Mouse (Mus musculus): ENCODE data around the gene Wasf3. TPM values are rescaled to one million over a fixed set of nuclear protein-coding genes. Genes with fewer than 3 reads are reported as not detected.

Wasf3 gene
- polyA plus RNA-seq, 2 experiments, result 1.4 to 10.8 TPM

DNA sequence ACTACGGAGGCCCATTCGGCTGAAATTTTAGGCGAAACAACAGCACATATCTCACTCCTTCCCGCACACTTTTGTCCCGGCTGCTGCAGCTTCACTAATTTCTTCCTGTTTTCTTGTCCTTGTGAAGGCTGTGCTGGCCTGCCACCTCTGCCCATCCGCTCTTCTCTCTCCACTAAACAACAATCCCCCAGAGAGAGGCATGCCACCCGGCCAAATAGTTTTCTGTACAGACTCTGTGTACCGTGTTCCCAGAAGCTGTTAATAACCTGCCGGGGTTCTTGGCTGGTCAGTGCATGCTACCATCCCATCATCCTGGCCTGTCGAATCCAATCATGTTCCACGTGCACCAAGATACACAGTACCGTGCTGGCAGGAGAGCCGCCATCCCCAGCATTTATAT is 15.8 kb upstream of the Wasf3 start:
- H3K4me2 ChIP-seq (replicated peaks; ENCODE audit: low read depth, low read length, severe bottlenecking), result no peak overlapping the region
- H3K27ac ChIP-seq (replicated peaks; ENCODE audit: low read depth, low read length), result no peak overlapping the region
- no peaks in the 10 kb centered on the region for H3K27me3 ChIP-seq (ENCODE audit: control insufficient read depth, insufficient read depth, low read length)
- TF ChIP-seq POLR2A (IDR thresholded peaks at IDR 0.05; ENCODE audit: borderline replicate concordance, extremely low read depth, insufficient read depth, insufficient read length), result no peak
- 83% methylated on average over 13 of the region's 13 CpGs for WGBS
- ATAC-seq (ENCODE audit: low FRiP score, low read depth) (no peak), DNase-seq (ENCODE audit: low spot score) (no peak)
- no peaks in the 10 kb centered on the region for H3K36me3 ChIP-seq (ENCODE audit: control insufficient read depth, insufficient read depth, low read length)
- no peaks in the 10 kb centered on the region for H3K4me1 ChIP-seq (ENCODE audit: control insufficient read depth, insufficient read depth, low read length)
- no peak overlapping the region for H3K4me3 ChIP-seq (replicated peaks; ENCODE audit: low read length)
- no peak overlapping the region for H3K9ac ChIP-seq (ENCODE audit: low read depth, low read length, severe bottlenecking)
- no peaks in the 10 kb centered on the region for H3K9me3 ChIP-seq (ENCODE audit: control insufficient read depth, low read length)

- no peak for TF ChIP-seq POLR2A (IDR thresholded peaks at IDR 0.05; ENCODE audit: borderline replicate concordance, extremely low read depth, insufficient read depth, insufficient read length)
- Histone ChIP-seq H3K4me3 (replicated peaks; ENCODE audit: low read length) (no peak overlapping the region), H3K4me1 (ENCODE audit: control insufficient read depth, insufficient read depth, low read length) (no peaks in the 10 kb centered on the region), H3K27me3 (ENCODE audit: control insufficient read depth, insufficient read depth, low read length) (no peaks in the 10 kb centered on the region), H3K4me2 (replicated peaks; ENCODE audit: low read depth, low read length, severe bottlenecking) (no peak overlapping the region), H3K9ac (ENCODE audit: low read depth, low read length, severe bottlenecking) (no peak overlapping the region), H3K9me3 (ENCODE audit: control insufficient read depth, low read length) (no peaks in the 10 kb centered on the region), H3K36me3 (ENCODE audit: control insufficient read depth, insufficient read depth, low read length) (no peaks in the 10 kb centered on the region), H3K27ac (replicated peaks; ENCODE audit: low read depth, low read length) (no peak overlapping the region)
- ATAC-seq (ENCODE audit: low FRiP score, low read depth) (no peak), DNase-seq (ENCODE audit: low spot score) (no peak)
- 86% methylated on average over 8 of the region's 8 CpGs for WGBS
Observed at GRCm38 (mm10) chr5:146370794-146371193, 14.0 kb upstream of the Wasf3 start.

DNA sequence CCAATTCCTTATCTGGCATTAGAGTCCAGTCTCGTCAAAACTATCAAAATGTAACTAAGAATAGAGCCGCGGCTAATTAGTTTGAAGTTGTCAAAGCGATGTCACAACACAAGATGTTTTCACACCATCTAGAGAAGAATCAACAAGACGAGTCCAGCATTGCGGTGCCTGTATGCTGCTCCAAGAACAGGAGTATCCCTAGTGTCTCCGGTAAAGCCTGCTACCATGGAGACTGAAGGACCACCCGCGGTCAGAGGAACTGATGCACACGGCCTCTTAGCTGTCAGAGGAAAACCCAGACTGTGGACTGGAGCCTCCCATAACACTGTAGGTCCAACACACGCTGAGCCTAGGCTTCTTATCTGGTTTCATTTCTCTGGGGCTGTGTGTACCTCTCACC is 11.5 kb upstream of the Wasf3 start:
- TF ChIP-seq POLR2A (IDR thresholded peaks at IDR 0.05; ENCODE audit: borderline replicate concordance, extremely low read depth, insufficient read depth, insufficient read length), result no peak
- H3K9me3 ChIP-seq (ENCODE audit: control insufficient read depth, low read length), result no peaks in the 10 kb centered on the region
- no peak overlapping the region for H3K4me2 ChIP-seq (replicated peaks; ENCODE audit: low read depth, low read length, severe bottlenecking)
- H3K27me3 ChIP-seq (ENCODE audit: control insufficient read depth, insufficient read depth, low read length), result no peaks in the 10 kb centered on the region
- no peaks in the 10 kb centered on the region for H3K36me3 ChIP-seq (ENCODE audit: control insufficient read depth, insufficient read depth, low read length)
- H3K4me1 ChIP-seq (ENCODE audit: control insufficient read depth, insufficient read depth, low read length), result no peaks in the 10 kb centered on the region
- DNase-seq (ENCODE audit: low spot score) (no peak), ATAC-seq (ENCODE audit: low FRiP score, low read depth) (no peak)
- H3K9ac ChIP-seq (ENCODE audit: low read depth, low read length, severe bottlenecking), result no peak overlapping the region
- no peak overlapping the region for H3K27ac ChIP-seq (replicated peaks; ENCODE audit: low read depth, low read length)
- 83% methylated on average over 11 of the region's 11 CpGs for WGBS
- no peak overlapping the region for H3K4me3 ChIP-seq (replicated peaks; ENCODE audit: low read length)

DNA sequence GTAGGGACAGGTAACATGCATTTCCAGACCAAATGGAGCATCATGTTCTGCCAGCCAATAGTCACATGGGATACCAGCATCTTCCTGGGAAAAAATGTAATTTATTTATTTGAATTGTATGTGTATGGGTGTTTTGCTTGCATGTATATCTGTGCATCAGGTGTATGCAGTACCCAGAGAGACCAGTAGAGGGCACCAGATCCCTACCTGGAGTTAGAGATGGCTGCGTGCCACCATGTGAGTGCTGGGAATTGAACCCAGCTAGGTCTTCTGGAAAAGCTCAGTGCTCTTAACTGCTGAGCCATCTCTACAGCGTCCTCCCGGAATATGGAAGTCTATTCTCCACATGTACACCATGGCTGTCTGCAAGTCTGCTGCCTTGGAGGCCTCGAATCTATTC is 8.2 kb upstream of the Wasf3 start:
- no peak overlapping the region for H3K9ac ChIP-seq (ENCODE audit: low read depth, low read length, severe bottlenecking)
- no peaks in the 10 kb centered on the region for H3K9me3 ChIP-seq (ENCODE audit: control insufficient read depth, low read length)
- no peak overlapping the region for H3K4me3 ChIP-seq (replicated peaks; ENCODE audit: low read length)
- no peak for DNase-seq (ENCODE audit: low spot score)
- H3K4me2 ChIP-seq (replicated peaks; ENCODE audit: low read depth, low read length, severe bottlenecking), result no peak overlapping the region
- H3K27ac ChIP-seq (replicated peaks; ENCODE audit: low read depth, low read length), result no peak overlapping the region
- WGBS, result 82% methylated on average over 4 of the region's 4 CpGs
- no peaks in the 10 kb centered on the region for H3K27me3 ChIP-seq (ENCODE audit: control insufficient read depth, insufficient read depth, low read length)
- H3K4me1 ChIP-seq (ENCODE audit: control insufficient read depth, insufficient read depth, low read length), result no peaks in the 10 kb centered on the region
- no peaks in the 10 kb centered on the region for H3K36me3 ChIP-seq (ENCODE audit: control insufficient read depth, insufficient read depth, low read length)
- ATAC-seq (ENCODE audit: low FRiP score, low read depth), result no peak
- no peak for TF ChIP-seq POLR2A (IDR thresholded peaks at IDR 0.05; ENCODE audit: borderline replicate concordance, extremely low read depth, insufficient read depth, insufficient read length)

DNA sequence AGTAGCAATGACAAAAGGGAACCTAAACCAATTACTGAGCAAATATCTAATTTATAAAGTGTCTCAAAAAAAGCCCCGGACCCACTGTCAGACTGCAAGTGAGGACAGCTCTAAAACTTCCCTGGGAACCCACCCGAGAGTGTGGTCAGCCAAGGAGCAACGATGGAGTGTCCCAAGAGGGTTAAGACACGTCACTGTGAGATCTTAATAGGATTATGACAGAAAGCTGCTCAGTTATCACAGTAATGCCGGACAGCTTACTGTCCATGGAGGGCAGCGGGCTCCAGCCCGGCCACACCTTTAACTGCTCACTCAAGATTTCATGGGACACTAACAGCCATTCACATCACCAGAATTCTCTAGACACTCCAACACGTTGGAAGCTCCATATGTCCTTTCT is 4.7 kb upstream of the Wasf3 start:
- ATAC-seq (ENCODE audit: low FRiP score, low read depth) (no peak), DNase-seq (ENCODE audit: low spot score) (no peak)
- no peaks in the 10 kb centered on the region for H3K27me3 ChIP-seq (ENCODE audit: control insufficient read depth, insufficient read depth, low read length)
- H3K27ac ChIP-seq (replicated peaks; ENCODE audit: low read depth, low read length), result no peak overlapping the region
- H3K4me1 ChIP-seq (ENCODE audit: control insufficient read depth, insufficient read depth, low read length), result no peaks in the 10 kb centered on the region
- no peak overlapping the region for H3K4me3 ChIP-seq (replicated peaks; ENCODE audit: low read length)
- no peak overlapping the region for H3K4me2 ChIP-seq (replicated peaks; ENCODE audit: low read depth, low read length, severe bottlenecking)
- H3K9me3 ChIP-seq (ENCODE audit: control insufficient read depth, low read length), result no peaks in the 10 kb centered on the region
- no peak overlapping the region for H3K9ac ChIP-seq (ENCODE audit: low read depth, low read length, severe bottlenecking)
- TF ChIP-seq POLR2A (IDR thresholded peaks at IDR 0.05; ENCODE audit: borderline replicate concordance, extremely low read depth, insufficient read depth, insufficient read length), result no peak
- WGBS, result 86% methylated on average over 8 of the region's 8 CpGs
- H3K36me3 ChIP-seq (ENCODE audit: control insufficient read depth, insufficient read depth, low read length), result no peaks in the 10 kb centered on the region

- H3K27ac ChIP-seq (replicated peaks; ENCODE audit: low read depth, low read length), result no peak overlapping the region
- no peaks in the 10 kb centered on the region for H3K27me3 ChIP-seq (ENCODE audit: control insufficient read depth, insufficient read depth, low read length)
Observed at GRCm38 (mm10) chr5:146382268-146382667, 2.5 kb upstream of the Wasf3 start.

More at GRCm38 (mm10) chr5:146382268-146382667, 2.5 kb upstream of the Wasf3 start:
- WGBS, result 81% methylated on average over 3 of the region's 3 CpGs
- H3K4me3 ChIP-seq (replicated peaks; ENCODE audit: low read length), result no peak overlapping the region
- TF ChIP-seq POLR2A (IDR thresholded peaks at IDR 0.05; ENCODE audit: borderline replicate concordance, extremely low read depth, insufficient read depth, insufficient read length), result no peak
- ATAC-seq (ENCODE audit: low FRiP score, low read depth) (no peak), DNase-seq (ENCODE audit: low spot score) (no peak)
- peaks cover 5% of the 10 kb centered on the region; the same call in 1 of the 2 replicates for H3K4me1 ChIP-seq (ENCODE audit: control insufficient read depth, insufficient read depth, low read length)
- no peak overlapping the region for H3K9ac ChIP-seq (ENCODE audit: low read depth, low read length, severe bottlenecking)
- H3K36me3 ChIP-seq (ENCODE audit: control insufficient read depth, insufficient read depth, low read length), result no peaks in the 10 kb centered on the region
- H3K4me2 ChIP-seq (replicated peaks; ENCODE audit: low read depth, low read length, severe bottlenecking), result no peak overlapping the region
- H3K9me3 ChIP-seq (ENCODE audit: control insufficient read depth, low read length), result peaks cover 3% of the 10 kb centered on the region; the same call in 1 of the 2 replicates
